Mouse (Mus musculus): ENCODE data around the gene Trim33. TPM values are rescaled to one million over a fixed set of nuclear protein-coding genes. Genes with fewer than 3 reads are reported as not detected.

Gene Trim33
- polyA plus RNA-seq (2017; shearing (Covaris generic)): 10 to 100 TPM; 58.5 to 71.2 TPM

GRCm38 (mm10) chr3:103279182-103280149, at the start of gene Trim33:
Trim33 (plus strand) TSS chr3:103279293.
- ATAC-seq: peak; percentile 60

DNA sequence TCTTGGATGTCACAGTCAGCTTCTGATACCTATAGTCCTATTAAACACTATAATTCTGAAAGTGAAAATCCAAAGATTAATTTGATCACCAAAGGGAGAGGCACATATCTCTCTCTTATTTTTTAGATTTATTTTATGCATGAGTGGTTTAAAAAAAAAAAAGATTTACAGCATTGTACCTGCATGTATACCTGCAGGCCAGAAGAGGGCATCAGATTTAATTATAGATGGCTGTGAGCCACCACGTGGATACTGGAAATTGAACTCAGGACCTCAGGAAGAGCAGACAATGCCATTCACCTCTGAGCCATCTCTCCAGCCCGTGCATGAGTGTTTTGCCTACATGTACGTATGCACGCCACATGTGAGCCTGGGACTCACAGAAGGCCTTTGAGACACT, 46.7 kb upstream of the Trim33 start:
- ATAC-seq: no peak

- ATAC-seq: no peak
These were observed 37.6 kb upstream of the Trim33 start for GRCm38 (mm10) chr3:103241524-103241923.

- ATAC-seq: no peak
These were observed 36.9 kb upstream of the Trim33 start for GRCm38 (mm10) chr3:103242156-103242555.

DNA sequence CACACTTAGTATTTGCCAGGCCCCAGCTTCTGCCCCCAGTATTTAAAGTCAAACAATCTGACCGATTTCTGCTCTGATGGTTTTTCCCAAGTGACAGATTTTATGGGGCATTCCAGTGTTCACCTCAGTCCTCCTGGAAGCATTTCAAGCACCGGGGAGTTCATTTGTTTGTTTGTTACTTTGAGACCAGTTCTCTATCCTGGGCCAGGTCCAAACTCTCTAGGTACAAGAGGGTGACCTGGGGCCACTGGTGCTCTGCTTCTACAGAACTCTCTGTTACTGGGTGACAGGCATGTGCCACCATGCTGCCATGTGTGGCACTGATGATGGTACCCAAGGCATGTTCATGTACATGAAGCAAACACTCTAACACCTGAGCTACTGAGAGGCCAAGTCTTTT, 35.6 kb upstream of the Trim33 start:
- ATAC-seq: no peak

DNA sequence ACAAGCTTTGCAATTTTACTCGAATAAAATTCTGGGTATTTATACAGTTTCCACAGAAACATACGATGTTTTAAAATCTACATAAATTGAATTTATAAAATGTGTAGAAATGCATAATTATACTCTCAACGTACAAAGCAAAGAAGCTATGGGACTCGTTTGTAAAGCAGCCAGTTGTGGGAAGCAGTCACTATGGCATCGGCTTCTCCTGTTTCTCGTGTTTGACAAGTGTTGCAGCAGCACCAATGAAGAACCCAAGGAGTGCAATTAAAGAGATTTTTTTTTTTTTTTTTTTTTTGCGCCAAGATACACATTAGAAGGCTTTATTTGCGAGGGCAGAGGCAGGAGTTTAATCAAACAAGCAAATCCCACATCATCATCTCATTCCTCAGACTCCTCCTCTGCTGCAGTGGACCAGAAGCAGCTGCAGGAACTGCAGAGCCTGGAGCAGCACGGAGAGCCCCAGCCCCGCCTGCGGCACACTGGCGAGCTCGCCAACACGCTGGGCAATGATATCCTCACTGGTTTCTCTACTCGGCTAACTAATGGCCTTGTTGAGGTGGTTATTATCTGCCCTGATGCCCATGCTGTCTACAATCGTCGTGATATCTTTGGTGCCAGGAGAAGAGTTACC, 32.3 kb upstream of the Trim33 start:
- no peak for ATAC-seq

GRCm38 (mm10) chr3:103256089-103256819, 22.8 kb upstream of the Trim33 start:
- ATAC-seq: no peak

- ATAC-seq: no peak
These were observed 16.2 kb upstream of the Trim33 start for GRCm38 (mm10) chr3:103262802-103263417.

DNA sequence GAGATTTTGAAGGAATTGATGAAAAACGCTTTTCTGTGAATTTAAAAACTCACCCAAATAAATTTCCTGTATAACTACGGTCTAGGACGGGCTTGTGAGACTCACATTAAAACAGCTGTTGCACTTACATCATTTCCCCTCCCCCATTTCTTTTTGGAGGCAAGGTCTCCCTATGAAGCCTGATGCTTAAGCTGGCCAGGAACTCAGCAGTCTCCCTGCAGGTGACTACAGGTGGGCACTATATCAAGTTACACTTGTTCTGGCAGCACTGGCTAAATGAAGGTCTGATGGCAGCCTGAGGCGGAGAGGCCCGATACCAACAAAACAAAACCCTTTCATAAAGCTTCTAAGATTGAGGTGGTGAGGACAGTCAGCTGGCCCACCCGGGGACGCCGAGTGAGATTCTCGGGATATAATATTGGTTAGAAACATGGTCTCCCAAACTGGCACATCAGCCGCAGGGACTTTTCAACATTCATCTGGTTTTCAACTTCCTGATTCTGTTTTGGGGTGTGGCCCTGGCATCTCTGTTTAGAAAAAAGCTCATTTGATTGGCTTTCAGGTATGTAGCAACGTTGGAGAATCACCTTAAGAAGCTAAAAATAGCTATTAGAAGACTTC, 422 bp upstream of the Trim33 start:
- ATAC-seq: peak; percentile 78

DNA sequence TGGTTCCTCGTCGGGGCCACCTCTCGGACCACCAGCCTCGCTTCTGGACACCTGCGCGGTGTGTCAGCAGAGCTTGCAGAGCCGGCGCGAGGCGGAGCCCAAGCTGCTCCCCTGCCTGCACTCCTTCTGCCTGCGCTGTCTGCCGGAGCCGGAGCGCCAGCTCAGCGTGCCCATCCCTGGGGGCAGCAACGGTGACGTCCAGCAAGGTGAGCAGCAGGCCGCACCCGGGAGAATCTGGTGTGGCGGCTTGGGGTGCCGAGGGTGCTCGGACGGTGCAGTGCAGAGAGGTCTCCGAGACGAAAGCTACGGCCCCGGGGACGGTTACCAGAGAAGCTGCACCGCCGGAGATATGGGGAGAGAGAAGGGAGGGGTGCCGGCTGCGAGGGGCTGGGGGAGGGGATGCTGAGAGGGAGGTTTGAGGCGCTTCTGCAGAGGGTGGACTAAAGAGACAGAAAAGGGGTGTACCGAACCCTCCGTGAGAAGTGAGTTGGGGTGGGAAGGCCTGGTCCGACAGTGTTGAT, 1.2 kb downstream of the Trim33 start:
- ATAC-seq: peak; percentile 13

GRCm38 (mm10) chr3:103280875-103281274, 1.8 kb downstream of the Trim33 start:
- no peak for ATAC-seq

- no peak for ATAC-seq
These were observed 9.7 kb downstream of the Trim33 start for GRCm38 (mm10) chr3:103288761-103289160.

DNA sequence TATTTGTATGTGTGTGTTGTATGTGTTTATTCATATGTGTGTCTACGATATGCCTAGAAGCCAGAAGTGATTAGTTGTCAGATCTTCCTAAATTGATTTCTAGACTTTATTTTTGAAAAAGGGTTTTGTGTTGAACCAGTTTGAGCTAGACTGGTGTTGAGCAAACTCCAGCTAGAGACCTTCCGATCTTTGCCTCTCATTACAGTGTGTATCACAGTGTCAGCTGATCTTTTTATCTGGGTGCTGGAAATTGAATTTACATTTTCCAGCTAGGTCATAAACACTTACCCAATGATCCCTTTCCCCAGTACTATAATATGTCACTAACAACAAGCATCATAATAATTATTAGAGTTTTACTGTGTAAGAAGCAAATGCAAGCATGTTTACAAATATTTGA, 12.0 kb downstream of the Trim33 start:
- ATAC-seq: no peak

DNA sequence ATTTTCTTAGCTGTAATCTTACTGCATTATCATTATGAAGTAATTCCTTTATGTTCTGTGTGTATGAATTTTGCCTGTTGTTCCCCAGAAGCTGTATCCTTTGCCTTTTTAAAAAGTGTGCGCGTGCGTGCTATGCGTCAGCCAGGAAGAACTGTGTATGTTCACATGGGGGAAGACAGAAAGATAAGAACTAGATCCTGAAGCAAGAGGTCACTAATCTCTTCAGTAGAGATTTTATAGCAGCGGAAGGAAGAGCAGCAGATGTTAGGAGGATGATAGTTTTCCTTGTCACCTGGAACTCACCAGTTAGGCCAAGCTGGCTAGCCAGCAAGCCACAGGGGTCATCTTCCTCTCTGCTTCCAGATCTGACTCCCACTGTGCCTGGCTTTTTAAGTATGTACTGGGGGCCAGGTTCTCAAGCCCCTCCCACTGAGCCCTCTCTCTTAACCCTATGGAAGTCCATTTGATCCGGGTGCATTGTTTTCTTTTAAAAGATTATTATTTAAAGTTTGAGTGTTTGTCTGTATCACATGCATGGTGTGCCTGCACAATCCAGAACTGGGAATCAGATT, 26.4 kb downstream of the Trim33 start:
- no peak for ATAC-seq

DNA sequence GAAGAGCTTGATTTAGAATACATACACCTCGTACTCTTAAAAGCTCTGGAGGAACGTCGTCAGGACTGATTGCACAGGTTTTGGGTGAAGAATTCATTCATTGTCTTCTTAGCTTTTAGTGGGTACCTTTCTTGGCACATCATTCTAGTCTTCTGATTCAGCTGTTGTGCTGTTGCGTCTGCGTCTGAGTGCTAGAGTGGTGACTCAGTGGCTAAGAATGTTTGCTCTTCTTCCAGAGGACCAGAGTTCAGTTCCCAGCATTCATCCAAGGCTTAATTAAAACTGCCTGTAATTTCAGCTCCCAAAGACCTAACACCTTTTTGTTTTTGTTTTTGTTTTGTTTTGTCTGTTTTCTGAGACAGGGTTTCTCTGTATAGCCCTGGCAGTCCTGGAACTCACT, 30.2 kb downstream of the Trim33 start:
- ATAC-seq: no peak

- ATAC-seq: no peak
These were observed 30.7 kb downstream of the Trim33 start for GRCm38 (mm10) chr3:103309750-103310149.

DNA sequence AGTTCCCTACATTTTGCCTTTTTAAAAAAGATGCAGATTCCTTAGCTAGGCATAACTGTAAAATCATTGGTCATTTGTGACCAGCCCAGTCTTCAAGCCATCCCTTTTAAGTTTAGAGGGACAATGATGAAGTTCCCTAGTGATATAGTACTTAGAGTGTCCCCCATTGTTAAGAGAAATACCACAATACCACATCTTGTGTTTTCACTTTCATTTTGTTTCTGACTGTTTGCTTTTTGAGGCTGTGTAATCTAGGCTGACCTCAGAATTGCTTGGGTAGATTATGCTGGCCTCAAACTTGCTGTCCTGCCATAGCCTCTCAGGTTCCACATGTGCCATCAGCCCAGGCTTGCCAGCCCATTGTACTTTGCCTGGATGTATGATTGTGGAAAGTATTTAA, 35.2 kb downstream of the Trim33 start:
- peak; percentile 82 for ATAC-seq

DNA sequence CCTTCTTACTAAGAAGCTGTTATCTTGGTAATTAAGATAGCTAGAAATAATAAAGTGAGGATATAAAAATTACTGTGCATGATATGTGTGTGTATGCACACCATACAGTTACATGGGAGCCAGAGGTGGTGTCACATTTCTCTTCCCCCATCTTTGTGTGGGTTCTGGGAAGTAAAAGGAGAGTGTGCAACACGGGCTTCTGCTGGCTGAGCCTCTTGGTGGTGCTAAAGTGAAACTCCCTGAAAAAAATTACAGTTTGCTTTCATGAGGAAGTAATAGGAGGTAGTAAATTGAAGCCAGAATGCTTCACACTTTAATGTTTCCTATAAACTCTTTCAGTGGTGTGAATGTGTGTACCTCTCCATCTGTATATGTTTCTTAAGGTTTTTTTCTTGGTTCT, 56.3 kb downstream of the Trim33 start:
- ATAC-seq: no peak

- no peak for ATAC-seq
These were observed 67.6 kb downstream of the Trim33 start for GRCm38 (mm10) chr3:103346658-103347057.

DNA sequence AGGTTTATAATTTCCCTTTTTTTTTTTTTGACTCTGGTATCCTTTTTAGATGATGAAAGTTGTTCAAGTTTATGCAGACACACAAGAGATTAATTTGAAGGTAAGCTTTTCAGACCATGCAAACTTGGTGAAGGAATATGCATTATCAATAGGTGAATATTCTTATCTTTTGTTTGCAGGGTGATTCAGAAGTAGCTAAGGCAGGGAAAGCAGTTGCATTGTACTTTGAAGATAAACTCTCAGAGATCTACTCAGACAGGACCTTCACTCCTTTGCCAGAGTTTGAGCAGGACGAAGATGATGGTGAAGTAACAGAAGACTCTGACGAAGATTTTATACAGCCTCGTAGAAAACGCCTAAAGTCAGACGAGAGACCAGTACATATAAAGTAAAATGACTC, 74.4 kb downstream of the Trim33 start:
- ATAC-seq: no peak

- ATAC-seq: no peak
These were observed 74.9 kb downstream of the Trim33 start for GRCm38 (mm10) chr3:103354041-103354440.

GRCm38 (mm10) chr3:103361150-103361549, 82.1 kb downstream of the Trim33 start:
- no peak for ATAC-seq
